Mouse (Mus musculus): Measurements from ENCODE around the gene Nkx2-3.
A peak's percentile ranks its signal among the peaks of the same experiment; 100 is the strongest.

Nkx2-3 gene

DNA sequence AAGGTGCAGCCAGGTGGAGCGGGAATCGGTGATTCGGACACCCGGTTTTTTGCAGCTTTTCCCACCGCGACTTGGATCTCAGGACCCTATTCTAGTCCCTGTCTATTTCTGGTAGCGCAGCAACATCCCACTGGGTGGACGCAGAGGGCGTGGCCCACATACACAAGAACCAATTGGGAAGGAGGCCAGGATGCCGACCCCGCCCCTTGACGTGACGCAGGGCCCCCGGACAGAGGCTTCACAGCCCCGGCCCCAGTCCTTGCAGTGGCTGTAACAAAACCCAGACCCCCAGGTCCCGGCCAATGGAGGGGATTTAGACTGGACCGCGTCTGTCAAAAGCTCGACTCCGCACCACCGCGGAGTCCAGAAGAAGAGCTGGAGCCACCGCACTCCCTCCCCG lies at the start of gene Nkx2-3:
TSS of gene Nkx2-3 (plus strand) at position 275 of the 400 bp plus-strand sequence.
- DNase-seq (ENCODE audit: low spot score): no peak

DNA sequence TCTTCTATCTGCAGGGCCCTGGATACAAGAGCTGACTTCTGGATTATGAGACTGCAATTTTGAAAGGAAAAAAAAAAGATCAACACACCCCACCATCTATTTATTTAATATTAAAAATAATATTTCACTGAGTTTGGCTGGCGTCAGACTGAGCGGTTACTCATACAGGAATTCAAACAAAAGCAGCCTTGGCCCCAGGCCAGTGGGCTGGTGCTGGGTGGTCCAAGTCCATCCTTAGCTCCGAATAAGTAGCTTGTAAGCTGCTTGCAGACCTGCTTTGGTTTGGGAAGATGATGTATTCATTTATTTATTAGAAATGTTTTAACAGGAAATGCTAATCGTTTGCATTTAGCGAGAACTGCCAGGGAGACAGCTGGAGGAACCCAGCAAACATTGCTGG lies 49.0 kb upstream of the Nkx2-3 start:
- DNase-seq (ENCODE audit: low spot score): no peak

- no peak for DNase-seq (ENCODE audit: low spot score)
These were observed 43.8 kb upstream of the Nkx2-3 start for GRCm38 (mm10) chr19:43568298-43568697.

GRCm38 (mm10) chr19:43569133-43569532 lies 43.0 kb upstream of the Nkx2-3 start:
- DNase-seq (ENCODE audit: low spot score): no peak

GRCm38 (mm10) chr19:43570831-43571790 lies 41.0 kb upstream of the Nkx2-3 start:
- peak; percentile 58 for DNase-seq (ENCODE audit: low spot score)

- DNase-seq (ENCODE audit: low spot score): no peak
These were observed 32.9 kb upstream of the Nkx2-3 start for GRCm38 (mm10) chr19:43579081-43579796.

DNA sequence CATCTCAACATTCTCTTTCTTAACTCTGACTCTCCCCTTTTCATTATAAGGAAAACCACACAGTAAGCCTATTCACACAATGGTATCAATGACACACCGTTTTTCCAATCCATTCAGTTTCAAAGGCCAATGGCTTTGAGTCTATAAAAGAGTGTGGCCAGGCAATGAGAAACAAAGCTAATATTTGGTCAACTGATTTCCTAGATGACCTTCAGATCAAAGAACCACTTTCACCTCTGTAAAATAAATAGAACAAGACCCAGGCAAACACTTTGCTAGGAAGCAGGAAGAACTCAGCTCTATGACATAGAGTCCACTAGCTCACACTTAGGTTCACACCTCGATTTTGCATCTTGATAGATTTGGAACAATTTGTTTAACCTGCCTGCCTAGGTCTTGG lies 30.9 kb upstream of the Nkx2-3 start:
- no peak for DNase-seq (ENCODE audit: low spot score)

DNA sequence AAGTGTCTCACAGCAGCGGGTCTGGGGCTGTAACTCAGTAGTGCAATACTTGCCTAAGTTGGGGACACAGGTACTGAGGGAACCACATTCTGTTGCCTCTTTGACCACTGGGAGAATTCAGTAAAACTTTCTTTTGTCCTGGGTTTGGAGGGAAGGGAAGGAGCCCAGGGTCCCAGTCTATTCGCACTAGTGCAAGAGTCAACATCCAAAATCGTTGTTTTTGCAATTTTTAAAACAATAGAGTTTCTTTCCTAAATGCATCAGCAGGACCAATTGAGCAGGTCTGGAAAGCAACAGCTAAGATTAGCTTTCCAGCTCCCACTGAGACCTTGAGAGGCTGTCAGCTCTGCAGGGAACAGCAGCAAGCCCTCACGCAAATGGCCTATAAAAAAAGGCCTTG lies 28.9 kb upstream of the Nkx2-3 start:
- DNase-seq (ENCODE audit: low spot score): no peak

DNA sequence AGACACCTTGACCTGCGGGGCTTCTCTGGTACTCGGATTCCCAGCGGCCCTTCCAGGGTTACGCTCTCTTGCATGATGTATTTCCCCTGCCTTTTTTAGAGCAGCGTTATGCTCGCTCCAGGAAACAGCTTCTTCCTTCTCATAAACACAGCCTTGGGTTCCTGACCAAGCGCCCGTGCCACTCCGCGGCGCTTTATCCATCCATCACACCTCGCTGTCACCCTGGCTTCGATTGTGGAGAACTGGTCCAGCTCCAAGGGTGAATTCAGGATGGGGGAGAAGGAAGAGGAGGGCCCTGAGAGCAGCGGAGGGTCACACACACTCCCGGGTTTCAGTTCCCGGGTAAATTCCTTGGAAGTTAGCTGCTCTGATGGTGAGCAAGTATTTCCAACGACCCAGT lies 28.5 kb upstream of the Nkx2-3 start:
- no peak for DNase-seq (ENCODE audit: low spot score)

GRCm38 (mm10) chr19:43584788-43585187 lies 27.3 kb upstream of the Nkx2-3 start:
- DNase-seq (ENCODE audit: low spot score): no peak

- no peak for DNase-seq (ENCODE audit: low spot score)
These were observed 20.1 kb upstream of the Nkx2-3 start for GRCm38 (mm10) chr19:43592026-43592425.

- no peak for DNase-seq (ENCODE audit: low spot score)
These were observed 15.1 kb upstream of the Nkx2-3 start for GRCm38 (mm10) chr19:43596981-43597380.

DNA sequence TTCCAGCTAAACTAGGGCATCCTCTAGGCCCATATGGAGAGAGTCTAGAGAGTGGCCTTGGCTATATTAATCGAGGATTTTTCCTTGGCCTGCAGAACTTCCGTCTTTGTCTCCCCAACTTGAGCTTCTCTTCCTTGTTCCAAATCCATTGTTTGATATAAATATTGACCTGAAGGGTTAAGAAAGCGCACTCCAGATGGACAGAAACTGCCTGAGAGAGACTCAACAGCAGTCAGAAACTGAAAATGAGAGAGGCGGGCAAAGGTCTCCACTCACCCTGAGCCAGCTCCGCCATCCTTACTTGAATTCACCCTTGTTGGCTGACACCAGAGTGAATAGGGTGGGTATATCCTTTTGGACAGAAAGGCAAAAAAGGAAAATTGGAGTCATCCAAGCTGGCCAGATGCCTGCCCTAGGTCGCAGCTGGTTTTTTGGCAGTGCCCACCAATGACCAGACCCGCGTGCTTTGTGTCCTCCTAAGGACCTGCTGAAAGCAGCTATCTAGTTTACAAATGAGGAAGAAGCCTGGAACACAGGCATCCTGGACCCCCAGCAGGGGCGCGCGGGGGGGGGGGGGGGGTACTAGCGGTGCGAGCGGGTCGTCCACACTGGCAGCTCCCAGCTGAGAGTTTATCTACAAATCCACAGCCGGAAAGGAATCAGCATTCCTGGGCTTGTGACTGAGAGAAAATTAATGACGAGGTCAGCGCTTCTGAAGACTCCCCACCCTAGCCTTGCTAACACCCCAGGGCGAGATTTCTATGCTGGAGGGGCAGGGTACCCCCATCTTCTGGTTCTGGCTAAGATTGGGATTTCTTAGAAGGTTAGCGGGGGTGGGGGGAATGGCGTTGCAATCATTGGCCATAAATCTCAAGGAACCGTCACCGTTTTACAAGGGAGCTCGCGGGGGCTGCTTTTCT lies 13.1 kb upstream of the Nkx2-3 start:
- DNase-seq (ENCODE audit: low spot score): no peak

DNA sequence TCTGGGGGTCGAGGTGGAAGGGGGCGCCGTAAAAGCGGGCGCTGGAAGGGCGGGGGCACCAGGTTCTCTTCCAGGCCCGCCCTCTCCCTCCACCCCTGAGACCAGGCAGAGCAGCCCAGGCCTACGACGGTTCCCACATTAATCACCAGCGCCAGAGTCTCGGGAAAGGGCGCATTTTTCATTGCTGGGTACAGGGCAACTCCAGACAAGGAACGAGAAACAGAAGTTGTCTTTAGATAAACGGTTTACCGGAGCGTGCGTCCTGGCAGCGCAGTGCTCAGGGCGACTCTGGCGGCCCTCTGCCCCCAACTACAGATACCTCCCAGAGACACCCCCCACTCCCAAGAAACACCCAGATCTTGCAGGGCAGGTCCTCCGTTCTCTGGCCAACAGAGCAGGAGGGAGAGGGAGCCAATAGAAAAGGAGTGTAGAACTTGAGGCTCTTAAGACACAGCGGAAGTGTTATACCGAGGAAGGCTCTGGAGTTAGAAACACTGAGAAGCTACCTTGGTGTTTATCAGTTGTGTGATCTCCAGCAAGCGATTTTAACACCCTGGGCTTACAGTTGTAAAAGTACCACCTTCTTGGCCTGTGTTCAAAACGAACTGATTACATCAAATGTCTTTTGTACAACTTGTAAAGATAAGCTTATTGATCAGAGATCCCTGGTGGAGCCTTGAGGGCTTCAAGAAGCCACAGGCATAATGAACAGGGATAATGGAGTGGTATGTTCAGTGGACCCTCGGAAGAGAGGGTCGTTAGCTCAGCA lies 12.2 kb upstream of the Nkx2-3 start:
- DNase-seq (ENCODE audit: low spot score): no peak

DNA sequence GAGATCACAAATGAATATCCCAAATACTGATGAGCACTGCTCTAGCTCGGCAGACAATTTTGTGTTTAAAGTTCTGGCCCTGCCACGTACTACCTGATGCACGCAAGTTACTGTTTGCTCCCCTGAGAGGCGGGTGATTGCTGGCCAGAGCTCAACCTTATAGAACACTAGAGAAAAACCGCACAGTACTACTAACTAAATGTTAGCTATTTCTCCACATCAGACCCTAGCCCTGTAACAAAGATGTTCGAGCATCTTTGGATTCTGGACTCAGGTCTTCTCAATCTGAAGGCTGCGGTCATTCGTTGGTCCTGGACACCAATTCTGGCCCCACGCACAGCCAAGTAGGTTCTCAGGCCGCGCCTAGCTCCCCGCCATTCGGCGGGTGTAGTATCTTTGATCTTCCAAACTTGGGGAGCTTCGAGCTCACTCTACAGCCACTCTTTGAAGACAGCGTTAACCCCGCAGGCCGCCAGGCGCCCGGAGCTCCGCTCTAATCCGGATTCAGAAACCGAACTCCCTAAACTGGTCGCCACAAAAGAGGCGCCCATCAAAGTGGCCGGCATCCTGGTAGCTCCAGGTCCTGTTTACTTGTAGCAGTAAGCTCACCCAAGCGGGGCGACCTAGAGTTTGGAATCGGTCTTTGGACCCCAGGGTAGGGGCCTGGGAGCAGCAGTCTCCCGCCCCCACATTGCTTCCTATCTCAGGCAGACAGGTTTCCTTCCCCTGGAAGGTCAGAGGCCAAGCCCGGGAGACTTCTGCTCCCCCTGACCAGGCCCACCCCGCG lies 11.4 kb upstream of the Nkx2-3 start:
- DNase-seq (ENCODE audit: low spot score): no peak

- no peak for DNase-seq (ENCODE audit: low spot score)
These were observed 10.7 kb upstream of the Nkx2-3 start for GRCm38 (mm10) chr19:43601440-43601839.

DNA sequence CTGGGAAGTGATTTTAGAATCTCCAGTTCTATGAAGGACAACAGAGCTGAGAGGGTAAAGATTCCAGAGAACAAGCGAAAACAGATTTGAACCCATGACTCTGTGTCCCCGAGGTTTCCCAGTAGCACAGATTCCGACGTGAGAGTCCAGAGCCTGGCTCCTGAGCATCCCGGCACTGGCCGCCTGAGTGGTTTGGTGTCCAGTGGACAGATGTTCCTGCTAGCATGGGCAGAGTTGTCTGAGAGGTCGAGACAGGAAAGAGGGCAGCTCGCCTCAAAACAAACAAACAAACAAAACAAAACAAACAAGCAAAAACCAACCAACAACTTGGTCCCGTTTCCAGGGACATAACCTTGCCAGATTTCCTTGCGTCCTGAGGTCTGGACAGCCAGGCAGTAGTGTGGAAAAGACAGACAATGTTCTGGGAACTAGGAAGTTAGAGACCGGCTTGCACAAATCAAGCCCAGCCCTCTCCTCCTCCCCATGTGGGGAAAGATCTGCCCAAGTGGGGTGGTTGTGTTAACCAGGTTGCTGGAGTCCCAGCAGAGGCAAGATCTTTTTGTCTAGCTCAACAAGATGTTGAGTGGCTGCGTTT lies 10.0 kb upstream of the Nkx2-3 start:
- DNase-seq (ENCODE audit: low spot score): no peak

DNA sequence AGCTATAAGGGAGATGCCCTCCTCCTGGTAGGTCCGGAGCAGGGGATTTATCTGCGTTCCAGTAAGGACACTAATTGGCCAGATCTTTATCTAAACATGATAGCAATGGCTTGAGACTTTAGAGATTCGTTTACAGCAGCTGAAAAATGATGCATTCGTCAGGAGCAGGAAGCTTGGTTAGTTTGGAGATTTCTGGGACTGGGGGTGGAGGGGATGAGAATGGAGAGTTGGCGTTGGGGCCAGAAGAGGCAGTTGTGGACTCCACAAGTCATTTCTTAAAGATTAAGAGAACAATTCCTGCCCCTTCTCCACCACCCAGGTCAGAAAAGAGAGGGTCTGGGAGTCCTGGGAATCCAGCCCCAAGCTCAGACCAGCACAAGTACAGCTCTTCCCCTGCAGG lies 8.6 kb upstream of the Nkx2-3 start:
- DNase-seq (ENCODE audit: low spot score): no peak

GRCm38 (mm10) chr19:43604492-43605120 lies 7.5 kb upstream of the Nkx2-3 start:
- no peak for DNase-seq (ENCODE audit: low spot score)
